Mouse (Mus musculus) bone marrow, adult 2 months (tissue): ENCODE measurements around the gene Clptm1. TPM values are rescaled to one million over a fixed set of nuclear protein-coding genes. Genes with fewer than 3 reads are reported as not detected.

Source experiments
- H3K27ac ChIP-seq: fragments of 200-500 bp; 2 replicates; pipeline ENCODE4 v1.5.1; 2012; ENCODE audit warnings: low read depth, mild to moderate bottlenecking, control low read depth, inconsistent platforms, low read length; ENCODE audit not compliant: control insufficient read depth, poor library complexity, insufficient read depth
- H3K4me1 ChIP-seq: fragments of 200-500 bp; 2 replicates; pipeline ENCODE4 v1.6.1; 2011; ENCODE audit warnings: low read length; ENCODE audit not compliant: control insufficient read depth, insufficient read depth
- H3K4me3 ChIP-seq: fragments of 200-500 bp; replicated peaks from 2 replicates; pipeline ENCODE3; 2011; ENCODE audit warnings: mild to moderate bottlenecking, low read depth, low read length, control low read depth; ENCODE audit not compliant: control insufficient read depth
- CTCF ChIP-seq: fragments of 200-500 bp; IDR thresholded peaks from 2 replicates; pipeline ENCODE4 v1.5.1; 2011; ENCODE audit warnings: low read length, control low read depth; ENCODE audit not compliant: control insufficient read depth, insufficient read depth
- POLR2A ChIP-seq: fragments of 200-500 bp; IDR thresholded peaks from 2 replicates; pipeline ENCODE4 v1.6.1; 2011; ENCODE audit warnings: low read depth, mild to moderate bottlenecking, control low read depth, low read length, borderline replicate concordance; ENCODE audit not compliant: control insufficient read depth
- WGBS: fragments of 180-500 bp; shearing (Covaris S2); methylation state at CpG from one replicate; pipeline ENCODE4 v1.1.7; 2018; 5-methylcytosine and 5-hydroxymethylcytosine counted together
- polyA plus RNA-seq: library from polyadenylated mRNA; stranded (reverse); fragments of >200 nt; gene quantifications from 2 replicates; pipeline ENCODE4 v1.2.4, GENCODE M21; 2011; ENCODE audit warnings: low replicate concordance; ENCODE audit not compliant: missing spikeins, insufficient read depth, insufficient read length

Gene Clptm1
- polyA plus RNA-seq: 18.1 and 31.2 TPM in 2 replicates

DNA sequence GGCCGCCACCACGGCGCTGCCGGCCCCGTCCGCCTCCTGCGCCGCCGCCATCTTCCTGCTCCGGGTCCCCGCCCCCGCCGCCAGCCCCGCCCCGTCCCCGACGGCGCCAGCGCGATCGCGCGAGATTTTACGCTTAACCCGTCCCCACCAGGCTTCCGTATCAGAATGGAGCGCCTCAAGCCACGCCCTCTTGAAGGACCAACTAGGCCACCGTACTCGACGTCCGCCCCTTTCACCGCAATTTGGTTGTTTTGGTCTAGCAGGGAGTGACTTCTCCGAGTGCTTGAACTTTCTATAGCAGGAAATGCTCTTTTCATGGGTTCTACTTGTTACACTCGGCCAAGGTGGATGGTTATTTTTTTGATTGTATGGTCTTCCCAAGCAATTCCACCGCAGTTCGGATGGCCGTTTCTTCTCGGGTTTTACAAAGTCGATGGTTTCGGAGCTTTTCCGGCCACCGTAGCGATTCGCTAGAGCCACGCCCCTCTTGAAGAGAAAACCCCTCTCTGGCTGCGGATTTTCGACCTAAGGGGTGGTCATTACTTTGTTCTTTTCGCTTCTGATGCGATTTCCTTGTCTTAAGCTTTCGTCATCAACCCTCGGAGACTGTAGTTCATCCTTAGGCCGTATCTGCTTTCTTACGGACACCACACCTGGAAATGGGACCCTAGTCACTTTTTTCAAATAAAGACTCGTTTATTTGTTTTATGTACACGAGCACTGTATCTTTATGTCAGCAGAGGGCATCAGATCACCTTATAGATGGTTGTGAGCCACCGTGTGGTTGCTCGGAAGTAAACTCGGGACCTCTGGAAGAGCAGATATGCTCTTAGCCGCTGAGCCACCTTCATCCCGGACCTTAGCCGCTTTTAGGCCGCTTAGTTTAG lies at the start of gene Clptm1:
Clptm1 (minus strand) TSS at position 79 of the 887 bp plus-strand sequence.
- Histone ChIP-seq H3K27ac (peak within 1 kb of the TSS; percentile 75), H3K4me3 (peak within 1 kb of the TSS; percentile 74), H3K4me1 (peaks cover 4% of the 10 kb centered on the region; the same call in 1 of the 2 replicates)
- peak; percentile 75; the same call in 1 of the 2 replicates for TF ChIP-seq POLR2A
- TF ChIP-seq CTCF: 0 out of 2 replicates have a peak, but pooled peaks have one; percentile 22
- WGBS: under 1% methylated on average over 62 of the region's 63 CpGs

DNA sequence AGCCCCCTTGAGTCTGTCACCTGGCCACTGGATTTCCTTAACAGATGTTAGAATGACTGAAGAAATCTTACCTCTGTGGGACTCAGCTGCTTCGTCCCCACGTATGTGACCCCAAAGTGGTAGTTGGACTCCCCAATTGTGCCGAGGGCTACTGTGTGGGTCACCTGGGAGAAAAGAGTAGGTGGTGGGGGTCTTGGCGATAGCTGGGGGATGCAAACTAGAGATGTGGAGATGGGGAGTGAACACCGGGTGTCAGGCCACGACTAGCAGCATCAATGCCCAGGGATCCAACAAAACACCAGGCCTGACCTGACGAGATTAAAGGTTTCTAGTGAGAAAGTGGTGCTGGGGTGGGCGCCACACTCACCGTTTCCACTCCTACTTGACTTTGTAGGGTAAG lies 48.8 kb upstream of the Clptm1 start:
- no peak overlapping the region for H3K4me3 ChIP-seq
- H3K4me1 ChIP-seq: peaks cover 6% of the 10 kb centered on the region
- no peak for TF ChIP-seq POLR2A
- no peak for TF ChIP-seq CTCF
- 80% methylated on average over 9 of the region's 9 CpGs for WGBS
- no peak overlapping the region for H3K27ac ChIP-seq

DNA sequence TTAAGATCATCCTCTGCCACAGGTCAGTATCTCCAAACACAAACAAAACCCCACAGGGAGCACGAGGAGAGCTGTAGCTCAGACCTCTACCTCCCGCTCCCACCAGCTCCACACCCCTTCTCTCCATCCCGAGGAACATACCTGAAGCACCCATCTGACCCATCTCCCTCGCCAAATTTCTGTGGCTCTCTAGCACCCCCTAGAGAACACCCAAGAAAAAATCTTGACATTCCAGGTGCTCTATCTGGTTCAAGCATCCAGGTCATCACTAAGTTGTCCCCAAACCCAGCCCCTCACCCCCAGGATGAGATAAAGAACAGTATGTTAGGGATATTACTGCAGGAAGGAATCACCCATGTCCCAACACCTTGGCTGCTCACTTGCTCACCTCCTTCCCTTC lies 48.4 kb upstream of the Clptm1 start:
- Histone ChIP-seq H3K27ac (no peak overlapping the region), H3K4me3 (no peak overlapping the region), H3K4me1 (peaks cover 6% of the 10 kb centered on the region)
- 39% methylated on average over 4 of the region's 4 CpGs for WGBS
- TF ChIP-seq CTCF (peak; percentile 49), POLR2A (no peak)

DNA sequence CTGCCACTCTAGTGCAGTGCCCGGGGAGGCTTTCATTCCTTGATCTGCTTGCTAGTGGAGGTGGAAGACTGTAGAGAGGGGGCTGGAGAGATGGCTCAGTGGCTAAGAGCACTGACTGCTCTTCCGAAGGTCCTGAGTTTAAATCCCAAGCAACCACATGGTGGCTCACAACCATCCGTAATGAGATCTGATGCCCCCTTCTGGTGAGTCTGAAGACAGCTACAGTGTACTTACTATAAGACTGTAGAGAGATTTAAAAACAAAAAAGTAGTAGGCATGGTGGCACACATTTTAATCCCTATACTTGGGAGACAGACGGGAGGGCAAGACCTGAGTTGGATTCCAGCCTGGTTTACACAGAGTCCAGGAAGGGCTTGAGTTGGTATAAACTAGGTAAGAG lies 47.6 kb upstream of the Clptm1 start:
- WGBS: 64% methylated on average over 4 of the region's 4 CpGs
- Histone ChIP-seq H3K4me3 (no peak overlapping the region), H3K4me1 (peaks cover 6% of the 10 kb centered on the region), H3K27ac (no peak overlapping the region)
- no peak for TF ChIP-seq CTCF
- TF ChIP-seq POLR2A: no peak

- Histone ChIP-seq H3K4me3 (no peak overlapping the region), H3K27ac (no peak overlapping the region), H3K4me1 (peaks cover 6% of the 10 kb centered on the region)
- 88% methylated on average over 10 of the region's 10 CpGs for WGBS
- no peak for TF ChIP-seq CTCF
- TF ChIP-seq POLR2A: no peak; the same call in 1 of the 2 replicates
These were observed 45.8 kb upstream of the Clptm1 start for GRCm38 (mm10) chr7:19710650-19711049.

- Histone ChIP-seq H3K27ac (no peak overlapping the region), H3K4me3 (no peak overlapping the region), H3K4me1 (peaks cover 9% of the 10 kb centered on the region)
- 89% methylated on average over 7 of the region's 7 CpGs for WGBS
- TF ChIP-seq CTCF (no peak), POLR2A (no peak)
These were observed 40.4 kb upstream of the Clptm1 start for GRCm38 (mm10) chr7:19705271-19705670.

DNA sequence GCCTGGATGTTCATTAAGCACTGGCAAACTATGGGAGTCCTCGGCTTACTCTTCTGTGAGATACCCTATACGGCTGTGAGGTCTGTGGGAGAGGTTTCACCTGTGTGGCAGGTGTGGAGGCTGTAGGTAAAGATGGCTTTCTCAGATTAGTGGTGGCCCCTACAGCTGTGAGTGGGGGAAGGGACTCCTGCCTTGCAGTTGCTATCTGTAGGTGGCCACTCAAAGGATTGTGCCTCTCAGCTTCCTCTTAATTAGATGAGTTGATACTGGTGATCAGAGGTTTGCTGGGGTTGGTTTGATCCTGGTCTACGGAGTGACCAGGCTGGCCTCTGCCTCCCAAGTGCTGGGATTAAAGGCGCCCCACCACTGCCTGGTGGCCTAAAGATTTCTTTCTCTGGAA lies 39.6 kb upstream of the Clptm1 start:
- H3K4me1 ChIP-seq: peaks cover 8% of the 10 kb centered on the region
- H3K27ac ChIP-seq: no peak overlapping the region
- TF ChIP-seq CTCF: no peak
- TF ChIP-seq POLR2A: no peak
- no peak overlapping the region for H3K4me3 ChIP-seq
- WGBS: 88% methylated on average over 4 of the region's 4 CpGs

- 93% methylated on average over 16 of the region's 16 CpGs for WGBS
- Histone ChIP-seq H3K27ac (no peak overlapping the region), H3K4me1 (peaks cover 7% of the 10 kb centered on the region), H3K4me3 (no peak overlapping the region)
- TF ChIP-seq CTCF: no peak
- no peak for TF ChIP-seq POLR2A
These were observed 38.2 kb upstream of the Clptm1 start for GRCm38 (mm10) chr7:19702859-19703555.
